Mouse (Mus musculus): Measurements from ENCODE around the gene 2700049A03Rik. TPM values are rescaled to one million over a fixed set of nuclear protein-coding genes. Genes with fewer than 3 reads are reported as not detected.

The 2700049A03Rik gene
- polyA plus RNA-seq, 1 experiment: 0.03 TPM

DNA sequence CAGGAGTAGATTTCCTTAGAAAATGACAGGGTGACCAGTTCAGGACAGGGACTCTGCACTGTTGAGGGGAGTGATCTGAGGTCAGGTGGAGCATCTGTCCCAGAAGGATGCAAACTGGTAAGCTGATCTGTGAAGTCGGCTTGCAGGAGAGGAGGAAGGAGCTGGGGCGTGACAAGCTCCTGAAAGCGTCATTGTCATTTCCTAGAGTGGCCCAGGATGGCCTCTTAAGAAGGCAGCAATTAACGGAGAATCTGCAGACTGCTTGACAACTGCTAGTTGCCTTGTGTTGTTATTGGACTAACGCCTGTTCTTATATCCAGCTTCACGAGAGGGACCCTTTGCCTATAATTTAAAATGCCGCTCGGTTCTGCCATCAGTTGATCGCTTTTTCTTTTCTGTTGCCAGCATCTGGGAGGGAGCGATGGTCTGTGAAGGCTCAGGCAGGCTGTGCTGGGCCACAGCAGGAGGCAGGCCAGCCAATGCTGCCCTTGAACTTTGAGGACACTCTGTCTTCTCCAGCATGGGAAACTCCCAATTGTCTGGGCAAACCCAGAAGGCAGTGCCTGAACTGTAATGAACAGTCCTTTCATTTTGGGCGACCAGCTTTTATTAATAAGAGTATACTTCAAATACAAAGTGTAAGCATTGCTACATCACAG lies 116.0 kb downstream of the 2700049A03Rik start:
- no peaks in the 10 kb centered on the region for H3K36me3 ChIP-seq (replicated peaks; ENCODE audit: low read length)
- TF ChIP-seq FLI1 (IDR thresholded peaks at IDR 0.05; ENCODE audit: low read length) (no peak), GATA1 (IDR thresholded peaks at IDR 0.05; ENCODE audit: borderline replicate concordance, low read length) (no peak)
- H3K4me3 ChIP-seq (replicated peaks): no peak overlapping the region
- no peaks in the 10 kb centered on the region for H3K4me1 ChIP-seq
- H3K9me3 ChIP-seq: peaks cover 12% of the 10 kb centered on the region; the same call in 1 of the 2 replicates
- H3K27me3 ChIP-seq (replicated peaks): no peaks in the 10 kb centered on the region

DNA sequence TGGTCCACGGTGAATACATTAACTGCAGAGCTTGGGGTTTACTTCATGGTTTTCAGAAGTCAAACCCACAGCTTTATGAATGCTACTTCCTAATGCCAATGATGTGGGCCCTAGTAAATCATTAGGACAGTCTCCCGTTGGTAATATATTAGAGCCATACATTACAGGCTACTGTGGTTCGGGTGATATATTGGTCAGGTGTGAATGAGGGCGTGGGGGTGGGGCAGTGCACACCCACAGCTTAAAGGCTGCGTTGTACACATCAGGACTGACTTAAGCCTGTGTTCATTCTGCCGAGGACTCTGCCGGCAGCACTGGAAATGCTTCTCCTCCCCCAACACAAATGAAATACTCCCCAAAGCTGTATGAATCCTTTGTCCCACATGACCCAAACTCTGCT lies 118.1 kb downstream of the 2700049A03Rik start:
- TF ChIP-seq GATA1 (IDR thresholded peaks at IDR 0.05; ENCODE audit: borderline replicate concordance, low read length): no peak
- no peaks in the 10 kb centered on the region for H3K27me3 ChIP-seq (replicated peaks)
- no peak overlapping the region for H3K4me3 ChIP-seq (replicated peaks)
- no peaks in the 10 kb centered on the region for H3K4me1 ChIP-seq
- peaks cover 12% of the 10 kb centered on the region; the same call in 1 of the 2 replicates for H3K9me3 ChIP-seq
- H3K36me3 ChIP-seq (replicated peaks; ENCODE audit: low read length): no peaks in the 10 kb centered on the region

DNA sequence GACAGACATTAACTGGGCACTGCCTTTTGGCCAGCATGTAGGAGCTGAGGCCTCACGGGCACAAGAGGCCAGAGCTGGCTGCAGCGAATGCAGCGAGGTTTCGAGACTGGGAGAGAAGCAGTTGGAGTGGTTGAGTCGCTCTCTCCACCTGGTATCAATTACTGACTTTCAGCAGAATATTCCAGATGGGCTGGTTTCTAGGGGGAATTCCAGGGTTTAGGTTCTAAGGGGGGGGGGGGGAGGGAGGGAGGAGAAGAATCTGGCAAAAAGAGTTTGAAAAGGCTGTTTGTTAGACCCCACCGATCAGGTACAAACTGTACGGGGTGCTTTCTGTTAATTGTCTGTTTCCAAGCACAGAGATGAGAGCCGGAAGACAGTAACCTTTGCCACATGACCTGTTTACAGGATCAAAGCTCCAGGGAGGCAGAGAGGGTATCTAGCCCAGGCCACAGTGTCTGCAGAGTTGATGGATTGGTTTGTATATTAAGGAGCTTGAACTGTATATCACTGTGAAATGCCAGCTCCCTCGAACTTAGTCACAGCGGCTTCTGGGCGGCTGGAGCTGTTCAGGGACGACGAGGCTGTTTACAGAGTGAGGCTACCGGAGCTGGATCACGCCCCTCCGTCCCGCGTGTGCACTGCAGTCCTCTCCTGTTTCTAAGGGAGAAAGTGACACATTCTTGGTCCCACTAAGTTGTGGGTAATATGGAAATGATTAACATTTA lies 121.7 kb downstream of the 2700049A03Rik start:
- no peak overlapping the region for H3K4me3 ChIP-seq (replicated peaks)
- peaks cover 16% of the 10 kb centered on the region for H3K9me3 ChIP-seq
- H3K36me3 ChIP-seq (replicated peaks; ENCODE audit: low read length): no peaks in the 10 kb centered on the region
- TF ChIP-seq GATA1 (IDR thresholded peaks at IDR 0.05; ENCODE audit: borderline replicate concordance, low read length) (no peak), FLI1 (IDR thresholded peaks at IDR 0.05; ENCODE audit: low read length) (no peak)
- H3K27me3 ChIP-seq (replicated peaks): no peaks in the 10 kb centered on the region
- no peaks in the 10 kb centered on the region for H3K4me1 ChIP-seq

DNA sequence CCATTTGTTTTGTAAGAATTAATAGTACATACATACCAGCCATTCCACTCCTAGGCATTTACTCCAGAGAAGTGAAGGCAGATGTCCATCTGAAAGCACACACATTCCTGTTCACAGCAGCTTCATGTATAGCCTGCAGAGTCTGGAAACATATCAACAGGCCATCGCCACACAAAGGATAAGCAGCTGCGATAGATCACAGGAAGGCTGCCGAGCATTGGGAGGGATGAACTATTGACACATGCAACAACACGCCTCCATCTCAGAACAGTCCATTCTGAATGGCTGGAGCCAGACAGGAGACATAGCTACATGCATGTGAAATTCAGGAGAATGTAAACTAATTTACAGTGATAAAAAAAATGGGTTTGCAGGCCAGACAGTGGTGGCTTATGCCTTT lies 127.6 kb downstream of the 2700049A03Rik start:
- Histone ChIP-seq H3K36me3 (replicated peaks; ENCODE audit: low read length) (no peaks in the 10 kb centered on the region), H3K4me3 (replicated peaks) (no peak overlapping the region), H3K4me1 (no peaks in the 10 kb centered on the region), H3K27me3 (replicated peaks) (no peaks in the 10 kb centered on the region), H3K9me3 (peaks cover 19% of the 10 kb centered on the region)
- TF ChIP-seq FLI1 (IDR thresholded peaks at IDR 0.05; ENCODE audit: low read length) (no peak), GATA1 (IDR thresholded peaks at IDR 0.05; ENCODE audit: borderline replicate concordance, low read length) (no peak)

DNA sequence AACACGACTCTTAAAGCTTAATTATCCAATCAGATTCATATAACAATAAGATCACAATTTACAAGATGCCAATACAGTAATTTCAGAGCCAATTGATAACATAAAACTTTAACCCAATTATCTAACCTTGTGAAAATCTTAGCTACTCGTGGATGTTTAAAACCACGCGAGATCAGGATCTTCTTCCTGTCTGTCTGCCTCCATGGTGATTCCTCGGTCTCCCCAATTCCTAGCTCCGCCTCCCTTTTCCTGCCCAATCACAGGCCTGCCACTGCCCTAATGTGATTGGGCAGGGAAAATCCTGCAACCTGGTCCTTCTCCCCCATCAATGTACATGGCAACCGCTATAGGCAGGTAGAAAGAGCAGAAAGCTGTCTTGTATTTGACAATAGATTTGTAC lies 132.7 kb downstream of the 2700049A03Rik start:
- Histone ChIP-seq H3K4me1 (no peaks in the 10 kb centered on the region), H3K4me3 (replicated peaks) (no peak overlapping the region), H3K27me3 (replicated peaks) (no peaks in the 10 kb centered on the region), H3K9me3 (peaks cover 19% of the 10 kb centered on the region), H3K36me3 (replicated peaks; ENCODE audit: low read length) (no peaks in the 10 kb centered on the region)
- TF ChIP-seq GATA1 (IDR thresholded peaks at IDR 0.05; ENCODE audit: borderline replicate concordance, low read length) (no peak), FLI1 (IDR thresholded peaks at IDR 0.05; ENCODE audit: low read length) (no peak)

DNA sequence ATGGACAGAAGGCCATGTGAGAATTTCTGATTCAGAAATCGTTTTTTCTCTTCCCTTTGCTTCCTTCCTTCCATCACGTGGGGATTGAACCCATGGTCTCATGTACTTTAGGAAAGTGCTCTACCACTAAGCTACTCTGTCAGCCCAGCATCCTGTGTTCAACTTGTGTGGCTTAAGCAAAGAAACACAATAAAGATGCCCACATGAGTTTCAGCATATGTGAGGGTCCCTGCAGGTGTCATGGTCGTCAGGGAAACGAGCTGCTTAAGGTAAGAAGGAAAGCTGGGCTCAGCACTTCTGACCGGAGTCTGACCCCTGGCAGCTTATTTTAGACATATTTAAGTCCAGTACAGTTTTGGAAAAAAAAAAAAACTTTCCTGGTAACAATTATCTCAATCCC lies 134.5 kb downstream of the 2700049A03Rik start:
- Histone ChIP-seq H3K36me3 (replicated peaks; ENCODE audit: low read length) (no peaks in the 10 kb centered on the region), H3K9me3 (peaks cover 20% of the 10 kb centered on the region), H3K27me3 (replicated peaks) (no peaks in the 10 kb centered on the region), H3K4me1 (no peaks in the 10 kb centered on the region), H3K4me3 (replicated peaks) (no peak overlapping the region)
- TF ChIP-seq GATA1 (IDR thresholded peaks at IDR 0.05; ENCODE audit: borderline replicate concordance, low read length) (no peak), FLI1 (IDR thresholded peaks at IDR 0.05; ENCODE audit: low read length) (no peak)

DNA sequence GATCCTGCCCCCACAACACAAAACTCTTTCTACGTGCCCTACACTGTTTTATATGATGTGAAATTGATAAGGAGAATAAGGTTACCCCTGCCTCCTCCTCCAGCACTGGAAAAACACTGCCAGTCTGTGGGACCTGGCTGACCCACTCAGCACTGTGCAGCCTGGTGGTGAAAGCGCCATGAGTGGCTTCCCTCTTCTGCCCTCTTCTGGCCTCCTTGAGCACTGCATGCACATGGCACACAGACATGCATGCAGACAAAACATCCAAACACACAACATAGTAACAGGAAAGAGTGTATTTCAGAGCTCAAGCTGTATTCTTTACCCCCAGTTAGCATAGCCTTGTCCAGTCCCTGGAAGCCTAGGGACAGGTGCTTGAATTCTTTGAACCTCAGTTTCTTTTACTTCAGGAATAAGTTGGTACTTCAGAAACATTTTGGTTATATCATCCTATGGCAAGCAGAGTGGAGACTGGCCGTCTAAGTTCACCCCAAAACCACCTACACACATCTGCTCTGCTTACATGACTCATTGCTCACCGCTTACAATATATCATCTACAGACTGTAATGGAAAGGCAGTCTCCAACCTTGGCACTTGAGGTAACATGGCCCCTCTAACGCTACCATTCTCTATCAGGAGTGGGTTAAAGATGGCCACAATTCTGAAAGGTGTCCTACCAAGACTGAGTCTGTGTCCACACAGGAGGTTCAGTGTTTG lies 138.0 kb downstream of the 2700049A03Rik start:
- no peaks in the 10 kb centered on the region for H3K36me3 ChIP-seq (replicated peaks; ENCODE audit: low read length)
- H3K4me1 ChIP-seq: no peaks in the 10 kb centered on the region
- TF ChIP-seq FLI1 (IDR thresholded peaks at IDR 0.05; ENCODE audit: low read length) (no peak), GATA1 (IDR thresholded peaks at IDR 0.05; ENCODE audit: borderline replicate concordance, low read length) (no peak)
- peaks cover 3% of the 10 kb centered on the region for H3K27me3 ChIP-seq (replicated peaks)
- peaks cover 8% of the 10 kb centered on the region for H3K9me3 ChIP-seq
- no peak overlapping the region for H3K4me3 ChIP-seq (replicated peaks)

DNA sequence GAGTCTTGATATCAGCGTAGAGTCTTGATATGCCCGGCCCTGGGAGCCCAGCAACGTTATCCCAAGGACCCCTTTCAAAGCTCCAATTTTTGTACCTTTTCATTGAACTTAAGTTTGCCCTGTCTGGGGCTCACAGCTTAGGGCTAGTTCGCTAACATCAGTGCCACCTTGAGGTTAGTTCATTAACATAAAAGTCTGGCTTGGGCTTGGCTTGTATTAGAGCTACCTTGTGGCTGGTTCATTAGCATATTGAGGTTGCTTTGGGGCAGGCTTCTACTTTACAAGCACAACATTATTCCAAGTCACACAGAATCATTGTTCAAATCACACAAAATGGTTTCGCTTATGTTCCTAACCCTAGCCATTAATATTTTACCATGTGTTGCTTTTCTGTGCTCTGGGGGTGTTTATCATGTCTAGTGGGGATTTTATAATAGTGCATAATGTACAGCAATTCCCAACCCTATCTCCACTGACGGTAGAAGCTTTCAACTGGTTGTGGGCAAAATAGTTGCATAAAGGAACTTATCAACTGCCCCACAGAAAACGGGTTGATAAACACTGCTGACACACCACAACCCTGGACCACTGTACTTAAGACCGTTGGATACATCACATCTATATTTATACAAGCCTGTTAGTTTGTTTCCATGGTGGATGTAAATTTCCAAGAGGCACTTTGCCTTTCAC lies 139.4 kb downstream of the 2700049A03Rik start:
- no peak overlapping the region for H3K4me3 ChIP-seq (replicated peaks)

DNA sequence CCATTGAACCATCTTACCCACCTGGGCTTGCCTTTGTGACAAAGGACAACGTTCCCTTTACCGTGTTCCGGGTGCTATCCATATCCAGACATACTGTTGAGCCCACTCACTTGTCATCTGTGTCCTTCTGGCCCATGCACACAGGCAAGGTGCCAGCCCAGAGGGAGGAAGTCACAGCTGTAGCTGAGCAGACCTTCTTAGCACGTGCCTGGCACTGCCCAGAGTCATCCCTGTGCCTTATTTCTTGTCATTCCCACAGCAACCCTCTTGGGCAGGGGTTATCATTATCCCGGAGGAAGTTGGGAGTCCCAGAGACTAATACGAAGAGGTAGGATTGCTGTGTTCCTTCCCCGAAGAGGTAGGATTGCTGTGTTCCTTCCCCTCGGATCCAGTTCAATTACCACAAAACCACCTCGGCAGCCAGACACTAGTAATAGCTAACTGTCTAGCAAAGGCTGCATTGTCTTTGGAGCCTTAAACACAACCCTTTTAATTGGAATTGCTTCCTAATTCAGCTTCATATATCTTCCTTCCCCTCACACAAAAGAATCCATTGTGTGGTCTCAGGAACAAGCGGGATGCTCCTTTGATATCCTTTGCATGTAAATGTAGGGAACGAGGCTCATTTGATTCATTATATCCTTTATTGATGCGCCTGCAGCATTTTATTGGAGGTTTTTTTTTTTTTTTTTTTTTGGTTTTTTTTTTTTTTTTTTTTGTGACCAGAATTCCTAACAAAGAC lies 143.0 kb downstream of the 2700049A03Rik start:
- Histone ChIP-seq H3K9me3 (peaks cover 16% of the 10 kb centered on the region), H3K36me3 (replicated peaks; ENCODE audit: low read length) (no peaks in the 10 kb centered on the region), H3K27me3 (replicated peaks) (peaks cover 3% of the 10 kb centered on the region), H3K4me3 (replicated peaks) (no peak overlapping the region), H3K4me1 (no peaks in the 10 kb centered on the region)
- TF ChIP-seq FLI1 (IDR thresholded peaks at IDR 0.05; ENCODE audit: low read length) (no peak), GATA1 (IDR thresholded peaks at IDR 0.05; ENCODE audit: borderline replicate concordance, low read length) (no peak)

More for the DNA sequence above, 139.4 kb downstream of the 2700049A03Rik start:
- Histone ChIP-seq H3K27me3 (replicated peaks) (peaks cover 3% of the 10 kb centered on the region), H3K36me3 (replicated peaks; ENCODE audit: low read length) (no peaks in the 10 kb centered on the region), H3K9me3 (peaks cover 8% of the 10 kb centered on the region), H3K4me1 (no peaks in the 10 kb centered on the region)
- TF ChIP-seq GATA1 (IDR thresholded peaks at IDR 0.05; ENCODE audit: borderline replicate concordance, low read length) (no peak), FLI1 (IDR thresholded peaks at IDR 0.05; ENCODE audit: low read length) (no peak)

Data from megakaryocyte, embryonic 14.5 days (primary cell).